Mouse (Mus musculus) activated CD4-positive, CD25-positive, alpha-beta regulatory T cell, adult 4 months (primary cell): ENCODE data around the gene Kif19a. TPM values are rescaled to one million over a fixed set of nuclear protein-coding genes. Genes with fewer than 3 reads are reported as not detected.

Experiments
- ATAC-seq: one replicate; pipeline ENCODE4 v1.8.0; 2017
- polyA plus RNA-seq, 2 experiments: library from polyadenylated mRNA; unstranded; fragments of 100-300 nt; shearing (Covaris generic); gene quantifications; one replicate each; pipeline ENCODE4 v1.2.1; 2017

Kif19a gene
- polyA plus RNA-seq, 2 experiments from 2014 or later = 0.22 TPM; not detected in 1

GRCm38 (mm10) chr11:114807686-114808427 lies 42.7 kb downstream of the Kif19a start:
- peak; percentile 81 for ATAC-seq

- no peak for ATAC-seq
Observed at GRCm38 (mm10) chr11:114809371-114809770, 44.2 kb downstream of the Kif19a start.

GRCm38 (mm10) chr11:114810344-114810743 lies 45.2 kb downstream of the Kif19a start:
- no peak for ATAC-seq

- no peak for ATAC-seq
Observed at GRCm38 (mm10) chr11:114812731-114813240, 47.6 kb downstream of the Kif19a start.

GRCm38 (mm10) chr11:114814873-114815592 lies 49.8 kb downstream of the Kif19a start:
- no peak for ATAC-seq

GRCm38 (mm10) chr11:114816934-114817333 lies 51.7 kb downstream of the Kif19a start:
- no peak for ATAC-seq

GRCm38 (mm10) chr11:114818185-114818584 lies 53.0 kb downstream of the Kif19a start:
- ATAC-seq = no peak

- ATAC-seq = no peak
Observed at GRCm38 (mm10) chr11:114819110-114819509, 53.9 kb downstream of the Kif19a start.

GRCm38 (mm10) chr11:114820444-114820843 lies 55.3 kb downstream of the Kif19a start:
- ATAC-seq = no peak

GRCm38 (mm10) chr11:114821325-114821724 lies 56.1 kb downstream of the Kif19a start:
- no peak for ATAC-seq

- no peak for ATAC-seq
Observed at GRCm38 (mm10) chr11:114822727-114823126, 57.5 kb downstream of the Kif19a start.

GRCm38 (mm10) chr11:114823199-114823725 lies 58.1 kb downstream of the Kif19a start:
- no peak for ATAC-seq

GRCm38 (mm10) chr11:114826686-114827085 lies 61.5 kb downstream of the Kif19a start:
- ATAC-seq = no peak

- ATAC-seq = no peak
Observed at GRCm38 (mm10) chr11:114829499-114830432, 64.6 kb downstream of the Kif19a start.

GRCm38 (mm10) chr11:114830433-114830773 lies 65.2 kb downstream of the Kif19a start:
- no peak for ATAC-seq

- ATAC-seq = no peak
Observed at GRCm38 (mm10) chr11:114833166-114833565, 68.0 kb downstream of the Kif19a start.

Other genes with a start within 250 kb of the Kif19a start
- gene Rpl38, start 96.9 kb upstream of the Kif19a start, polyA plus RNA-seq = 1,000 to 10,000 TPM; 1,043 to 1,380 TPM
- 1 to 10 TPM; 2.4 to 3.3 TPM for gene Ttyh2, start 90.0 kb upstream of the Kif19a start, polyA plus RNA-seq
- not detected for gene Dnaic2, start 38.0 kb upstream of the Kif19a start, polyA plus RNA-seq
- gene Btbd17, start 30.6 kb downstream of the Kif19a start, polyA plus RNA-seq = not detected
- gene Gpr142, start 33.5 kb downstream of the Kif19a start, polyA plus RNA-seq = not detected
- under 1 TPM in 1 of 2 experiments, not detected in 1; 0.15 TPM for gene Gprc5c, start 85.8 kb downstream of the Kif19a start, polyA plus RNA-seq
- gene Cd300a, start 124.7 kb downstream of the Kif19a start, polyA plus RNA-seq = under 1 TPM in 1 of 2 experiments, not detected in 1; 0.12 TPM
- under 1 TPM in 1 of 2 experiments, not detected in 1; 0.32 TPM for gene Cd300lb, start 169.0 kb downstream of the Kif19a start, polyA plus RNA-seq
- gene Cd300c, start 203.8 kb downstream of the Kif19a start, polyA plus RNA-seq = not detected
- under 1 TPM; 0.44 to 0.69 TPM for gene Cd300ld, start 224.5 kb downstream of the Kif19a start, polyA plus RNA-seq
- not detected for gene Cd300c2, start 236.5 kb downstream of the Kif19a start, polyA plus RNA-seq